Mouse (Mus musculus): ENCODE measurements at regions not wholly inside any gene's neighbourhood (a gene's known extent, or its start where the extent isn't known, plus 50 kb on each side); places are given as distances from the start of the nearest gene placed in this dataset.

DNA sequence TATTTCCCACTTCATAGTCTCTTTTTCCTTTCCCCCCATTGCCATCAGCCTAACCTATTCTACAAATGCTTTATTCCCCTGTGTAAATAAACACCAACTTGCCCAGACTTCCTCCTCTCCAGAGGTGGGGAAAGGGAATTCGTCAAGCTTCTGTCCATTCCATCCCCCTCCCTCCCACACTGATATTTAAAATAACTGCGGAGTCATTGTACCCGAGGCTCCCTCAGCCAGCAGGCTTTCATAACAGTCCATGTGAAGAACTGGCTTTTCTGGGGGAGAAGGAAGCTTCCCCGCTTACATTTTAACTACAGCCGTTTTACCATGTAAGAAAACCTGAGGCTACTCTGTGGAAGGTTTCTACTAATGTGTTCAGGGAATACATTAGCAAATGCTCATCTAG, 193.1 kb upstream of the Cnksr2 start:
- peak in 1 of 2 experiments; percentile 19 for DNase-seq (ENCODE audit: low spot score in 2 of 2)
- no peak for TF ChIP-seq CTCF (conservative IDR thresholded peaks at IDR 0.05)
- peak overlapping the region; percentile 59 for H3K27ac ChIP-seq
- no peak overlapping the region for H3K4me3 ChIP-seq

GRCm38 (mm10) chrX:158209167-158209566, 166.1 kb upstream of the Cnksr2 start:
- TF ChIP-seq CTCF (conservative IDR thresholded peaks at IDR 0.05), result no peak

GRCm38 (mm10) chrX:158195536-158195935, 152.4 kb upstream of the Cnksr2 start:
- TF ChIP-seq CTCF (conservative IDR thresholded peaks at IDR 0.05), result no peak
- H3K27ac ChIP-seq, result no peak overlapping the region
- no peak overlapping the region for H3K4me3 ChIP-seq
- no peak for DNase-seq (ENCODE audit: low spot score in 2 of 2)

More at GRCm38 (mm10) chrX:158209167-158209566, 166.1 kb upstream of the Cnksr2 start:
- Histone ChIP-seq H3K4me3 (no peak overlapping the region), H3K27ac (no peak overlapping the region)
- no peak for DNase-seq (ENCODE audit: low spot score in 2 of 2)

DNA sequence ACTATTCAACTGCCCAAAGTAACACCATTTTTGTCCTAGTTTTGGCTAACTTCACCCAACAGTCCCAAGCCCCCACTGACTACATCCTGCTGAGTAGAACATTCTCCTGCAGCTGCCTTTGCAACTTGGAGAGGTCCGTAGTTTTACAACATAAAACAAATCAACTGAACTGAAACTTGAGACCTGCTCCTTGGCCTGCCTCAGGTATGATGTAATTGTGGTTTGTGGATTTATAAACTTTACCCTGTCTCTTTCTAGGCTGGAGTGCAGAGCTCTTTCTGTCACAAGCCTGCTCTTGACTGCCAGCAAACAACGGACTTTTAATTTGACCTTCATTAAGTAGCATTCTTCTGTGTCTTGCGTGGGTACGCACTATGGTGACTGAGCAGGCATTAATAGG, 138.4 kb upstream of the Cnksr2 start:
- no peak for TF ChIP-seq CTCF (conservative IDR thresholded peaks at IDR 0.05)
- Histone ChIP-seq H3K4me3 (no peak overlapping the region), H3K27ac (no peak overlapping the region)
- no peak for DNase-seq (ENCODE audit: low spot score in 2 of 2)

GRCm38 (mm10) chrX:158180356-158180755, 137.3 kb upstream of the Cnksr2 start:
- H3K27ac ChIP-seq, result no peak overlapping the region
- no peak overlapping the region for H3K4me3 ChIP-seq
- DNase-seq (ENCODE audit: low spot score in 2 of 2), result peak in 1 of 2 experiments; percentile 0
- no peak for TF ChIP-seq CTCF (conservative IDR thresholded peaks at IDR 0.05)

DNA sequence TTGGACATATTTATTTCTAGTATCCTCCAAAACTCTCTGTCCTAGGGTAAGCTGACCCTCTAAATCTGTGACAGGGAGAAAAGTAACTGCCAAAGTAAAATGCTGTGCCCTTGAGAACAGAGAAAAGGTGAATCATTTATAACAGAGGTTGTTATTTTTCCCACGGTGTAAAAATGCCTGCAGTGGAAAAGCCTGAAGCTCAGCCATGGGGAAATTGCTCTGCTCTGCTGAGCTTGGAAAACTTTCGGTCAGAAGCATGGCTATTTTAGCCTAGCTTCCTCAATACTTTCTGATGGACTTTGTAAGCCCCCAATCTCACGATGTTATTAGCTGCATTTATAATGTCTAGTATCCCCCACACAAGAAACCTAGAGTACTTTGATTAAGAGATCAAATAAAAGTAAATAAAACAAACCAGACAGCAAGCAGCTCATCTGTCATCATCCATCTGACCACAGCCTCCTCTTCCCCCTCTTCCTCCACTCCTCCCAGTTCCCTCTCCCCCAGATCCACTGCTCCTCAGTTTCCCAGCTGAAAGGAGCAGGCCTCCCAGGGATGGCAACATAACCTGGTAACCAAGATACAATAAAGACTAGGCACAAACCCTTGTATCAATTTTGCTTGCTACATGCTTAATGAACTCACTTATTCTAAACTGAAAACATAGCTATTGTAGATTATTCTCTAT, 92.9 kb upstream of the Cnksr2 start:
- H3K4me3 ChIP-seq, result no peak overlapping the region
- H3K27ac ChIP-seq, result no peak overlapping the region
- DNase-seq (ENCODE audit: low spot score in 2 of 2), result no peak
- TF ChIP-seq CTCF (conservative IDR thresholded peaks at IDR 0.05), result no peak

GRCm38 (mm10) chrX:158133526-158133925, 90.4 kb upstream of the Cnksr2 start:
- no peak for TF ChIP-seq CTCF (conservative IDR thresholded peaks at IDR 0.05)
- H3K27ac ChIP-seq, result no peak overlapping the region
- H3K4me3 ChIP-seq, result no peak overlapping the region
- DNase-seq (ENCODE audit: low spot score in 2 of 2), result no peak

Measured in layer of hippocampus, adult 2 months (tissue).